Mouse (Mus musculus): Measurements from ENCODE around the gene Sema4d. TPM values are rescaled to one million over a fixed set of nuclear protein-coding genes. Genes with fewer than 3 reads are reported as not detected.

Sema4d gene
- polyA plus RNA-seq, 1 experiment from 2014 or later: 24.6 TPM

- peaks cover 21% of the 10 kb centered on the region for H3K4me1 ChIP-seq (replicated peaks; ENCODE audit: control insufficient read depth, insufficient read depth, low read length)
- no peak overlapping the region; the same call in 1 of the 2 replicates for H3K27ac ChIP-seq (ENCODE audit: low read length)
- no peak overlapping the region for H3K4me3 ChIP-seq (replicated peaks; ENCODE audit: low read length)
- H3K9me3 ChIP-seq (ENCODE audit: control insufficient read depth, low read length): no peaks in the 10 kb centered on the region
- no peak overlapping the region for H3K4me2 ChIP-seq (ENCODE audit: low read length)
- WGBS: 5% methylated on average over 4 of the region's 4 CpGs
- peak; percentile 35; the same call in 1 of the 2 replicates for ATAC-seq
- H3K36me3 ChIP-seq (ENCODE audit: control insufficient read depth, insufficient read depth): no peaks in the 10 kb centered on the region
- H3K9ac ChIP-seq (replicated peaks; ENCODE audit: low read depth, low read length): no peak overlapping the region
- no peaks in the 10 kb centered on the region for H3K27me3 ChIP-seq (replicated peaks; ENCODE audit: control insufficient read depth, insufficient read depth, low read length)
Observed at GRCm38 (mm10) chr13:51729887-51730361, 63.6 kb downstream of the Sema4d start.

- no peak for ATAC-seq
- Histone ChIP-seq H3K9ac (replicated peaks; ENCODE audit: low read depth, low read length) (no peak overlapping the region), H3K9me3 (ENCODE audit: control insufficient read depth, low read length) (no peaks in the 10 kb centered on the region), H3K4me2 (ENCODE audit: low read length) (no peak overlapping the region), H3K4me1 (replicated peaks; ENCODE audit: control insufficient read depth, insufficient read depth, low read length) (peaks cover 17% of the 10 kb centered on the region), H3K27ac (ENCODE audit: low read length) (no peak overlapping the region), H3K36me3 (ENCODE audit: control insufficient read depth, insufficient read depth) (no peaks in the 10 kb centered on the region), H3K4me3 (replicated peaks; ENCODE audit: low read length) (no peak overlapping the region), H3K27me3 (replicated peaks; ENCODE audit: control insufficient read depth, insufficient read depth, low read length) (no peaks in the 10 kb centered on the region)
- 91% methylated on average over 6 of the region's 7 CpGs for WGBS
Observed at GRCm38 (mm10) chr13:51727364-51727763, 66.2 kb downstream of the Sema4d start.

GRCm38 (mm10) chr13:51725926-51726574 lies 67.5 kb downstream of the Sema4d start:
- no peaks in the 10 kb centered on the region for H3K9me3 ChIP-seq (ENCODE audit: control insufficient read depth, low read length)
- no peaks in the 10 kb centered on the region for H3K36me3 ChIP-seq (ENCODE audit: control insufficient read depth, insufficient read depth)
- no peaks in the 10 kb centered on the region for H3K27me3 ChIP-seq (replicated peaks; ENCODE audit: control insufficient read depth, insufficient read depth, low read length)
- 77% methylated on average over 8 of the region's 8 CpGs for WGBS
- peaks cover 13% of the 10 kb centered on the region for H3K4me1 ChIP-seq (replicated peaks; ENCODE audit: control insufficient read depth, insufficient read depth, low read length)
- ATAC-seq: no peak
- no peak overlapping the region for H3K4me2 ChIP-seq (ENCODE audit: low read length)
- H3K4me3 ChIP-seq (replicated peaks; ENCODE audit: low read length): no peak overlapping the region
- no peak overlapping the region for H3K27ac ChIP-seq (ENCODE audit: low read length)
- no peak overlapping the region for H3K9ac ChIP-seq (replicated peaks; ENCODE audit: low read depth, low read length)

GRCm38 (mm10) chr13:51725446-51725845 lies 68.1 kb downstream of the Sema4d start:
- Histone ChIP-seq H3K4me3 (replicated peaks; ENCODE audit: low read length) (no peak overlapping the region), H3K27ac (ENCODE audit: low read length) (no peak overlapping the region), H3K4me1 (replicated peaks; ENCODE audit: control insufficient read depth, insufficient read depth, low read length) (peaks cover 11% of the 10 kb centered on the region), H3K36me3 (ENCODE audit: control insufficient read depth, insufficient read depth) (no peaks in the 10 kb centered on the region), H3K27me3 (replicated peaks; ENCODE audit: control insufficient read depth, insufficient read depth, low read length) (no peaks in the 10 kb centered on the region), H3K4me2 (ENCODE audit: low read length) (no peak overlapping the region), H3K9me3 (ENCODE audit: control insufficient read depth, low read length) (no peaks in the 10 kb centered on the region), H3K9ac (replicated peaks; ENCODE audit: low read depth, low read length) (no peak overlapping the region)
- whole genome bisulfite sequencing: 78% methylated on average over 7 of the region's 7 CpGs
- ATAC-seq: no peak

GRCm38 (mm10) chr13:51724566-51724965 lies 69.0 kb downstream of the Sema4d start:
- ATAC-seq: no peak
- Histone ChIP-seq H3K4me1 (replicated peaks; ENCODE audit: control insufficient read depth, insufficient read depth, low read length) (peaks cover 2% of the 10 kb centered on the region; the same call in 1 of the 2 replicates), H3K4me3 (replicated peaks; ENCODE audit: low read length) (no peak overlapping the region), H3K9ac (replicated peaks; ENCODE audit: low read depth, low read length) (no peak overlapping the region), H3K36me3 (ENCODE audit: control insufficient read depth, insufficient read depth) (no peaks in the 10 kb centered on the region), H3K4me2 (ENCODE audit: low read length) (no peak overlapping the region), H3K27me3 (replicated peaks; ENCODE audit: control insufficient read depth, insufficient read depth, low read length) (no peaks in the 10 kb centered on the region), H3K27ac (ENCODE audit: low read length) (no peak overlapping the region), H3K9me3 (ENCODE audit: control insufficient read depth, low read length) (no peaks in the 10 kb centered on the region)
- WGBS: 89% methylated on average over 6 of the region's 6 CpGs

- H3K27ac ChIP-seq (ENCODE audit: low read length): no peak overlapping the region
- H3K9me3 ChIP-seq (ENCODE audit: control insufficient read depth, low read length): no peaks in the 10 kb centered on the region
- H3K27me3 ChIP-seq (replicated peaks; ENCODE audit: control insufficient read depth, insufficient read depth, low read length): no peaks in the 10 kb centered on the region
- no peak overlapping the region for H3K9ac ChIP-seq (replicated peaks; ENCODE audit: low read depth, low read length)
- H3K36me3 ChIP-seq (ENCODE audit: control insufficient read depth, insufficient read depth): no peaks in the 10 kb centered on the region
- H3K4me1 ChIP-seq (replicated peaks; ENCODE audit: control insufficient read depth, insufficient read depth, low read length): 0 out of 2 replicates have a peak, but pooled peaks cover 2% of the 10 kb centered on the region
- H3K4me3 ChIP-seq (replicated peaks; ENCODE audit: low read length): no peak overlapping the region
- no peak overlapping the region for H3K4me2 ChIP-seq (ENCODE audit: low read length)
- WGBS: 77% methylated on average over 5 of the region's 5 CpGs
- no peak for ATAC-seq
Observed at GRCm38 (mm10) chr13:51723114-51723513, 70.4 kb downstream of the Sema4d start.

- H3K9me3 ChIP-seq (ENCODE audit: control insufficient read depth, low read length): no peaks in the 10 kb centered on the region
- no peak overlapping the region for H3K4me3 ChIP-seq (replicated peaks; ENCODE audit: low read length)
- H3K27me3 ChIP-seq (replicated peaks; ENCODE audit: control insufficient read depth, insufficient read depth, low read length): no peaks in the 10 kb centered on the region
- H3K36me3 ChIP-seq (ENCODE audit: control insufficient read depth, insufficient read depth): no peaks in the 10 kb centered on the region
- ATAC-seq: no peak
- no peak overlapping the region for H3K4me2 ChIP-seq (ENCODE audit: low read length)
- WGBS: 94% methylated on average over 4 of the region's 4 CpGs
- H3K9ac ChIP-seq (replicated peaks; ENCODE audit: low read depth, low read length): no peak overlapping the region
- H3K27ac ChIP-seq (ENCODE audit: low read length): no peak overlapping the region
- no peaks in the 10 kb centered on the region for H3K4me1 ChIP-seq (replicated peaks; ENCODE audit: control insufficient read depth, insufficient read depth, low read length)
Observed at GRCm38 (mm10) chr13:51720556-51720955, 73.0 kb downstream of the Sema4d start.

- no peaks in the 10 kb centered on the region for H3K4me1 ChIP-seq (replicated peaks; ENCODE audit: control insufficient read depth, insufficient read depth, low read length)
- ATAC-seq: no peak
- H3K9ac ChIP-seq (replicated peaks; ENCODE audit: low read depth, low read length): no peak overlapping the region
- no peaks in the 10 kb centered on the region for H3K9me3 ChIP-seq (ENCODE audit: control insufficient read depth, low read length)
- H3K27me3 ChIP-seq (replicated peaks; ENCODE audit: control insufficient read depth, insufficient read depth, low read length): no peaks in the 10 kb centered on the region
- H3K36me3 ChIP-seq (ENCODE audit: control insufficient read depth, insufficient read depth): no peaks in the 10 kb centered on the region
- no peak overlapping the region for H3K4me2 ChIP-seq (ENCODE audit: low read length)
- no peak overlapping the region for H3K4me3 ChIP-seq (replicated peaks; ENCODE audit: low read length)
- 79% methylated on average over 3 of the region's 3 CpGs for WGBS
- no peak overlapping the region for H3K27ac ChIP-seq (ENCODE audit: low read length)
Observed at GRCm38 (mm10) chr13:51719256-51719655, 74.3 kb downstream of the Sema4d start.

GRCm38 (mm10) chr13:51716350-51717263 lies 76.9 kb downstream of the Sema4d start:
- WGBS: 85% methylated on average over 8 of the region's 8 CpGs

More at GRCm38 (mm10) chr13:51716350-51717263, 76.9 kb downstream of the Sema4d start:
- no peaks in the 10 kb centered on the region for H3K27me3 ChIP-seq (replicated peaks; ENCODE audit: control insufficient read depth, insufficient read depth, low read length)
- H3K9me3 ChIP-seq (ENCODE audit: control insufficient read depth, low read length): no peaks in the 10 kb centered on the region
- H3K4me1 ChIP-seq (replicated peaks; ENCODE audit: control insufficient read depth, insufficient read depth, low read length): no peaks in the 10 kb centered on the region
- H3K4me2 ChIP-seq (ENCODE audit: low read length): no peak overlapping the region
- H3K4me3 ChIP-seq (replicated peaks; ENCODE audit: low read length): no peak overlapping the region
- H3K9ac ChIP-seq (replicated peaks; ENCODE audit: low read depth, low read length): no peak overlapping the region
- no peaks in the 10 kb centered on the region for H3K36me3 ChIP-seq (ENCODE audit: control insufficient read depth, insufficient read depth)
- no peak for ATAC-seq
- no peak overlapping the region for H3K27ac ChIP-seq (ENCODE audit: low read length)

Data from forebrain, embryonic 16.5 days (tissue).